Mouse (Mus musculus) thymus, postnatal 0 days (tissue): ENCODE data around the gene Hypk. TPM values are rescaled to one million over a fixed set of nuclear protein-coding genes. Genes with fewer than 3 reads are reported as not detected.
"Not testable (repeated sequence)": the region's sequence is repeated elsewhere in the genome, so short reads cannot be mapped to it uniquely, and the experiment has no call there.

Experiments used
- DNase-seq: peaks from one replicate; pipeline ENCODE4 v3.0.0-alpha.2; 2015; ENCODE audit warnings: low spot score
- polyA plus RNA-seq: library from polyadenylated mRNA; unstranded; fragments of >200 nt; fragmentation: Nextera tagmentation; extraction: Ambion mirVana; gene quantifications from 2 replicates; pipeline ENCODE4 v1.2.1, GENCODE M21; 2015

Gene Hypk
- polyA plus RNA-seq, 1 experiment from 2014 or later = 114 TPM

- peak; percentile 17 for DNase-seq
Observed at GRCm38 (mm10) chr2:121448136-121448535, 5.0 kb upstream of the Hypk start.

GRCm38 (mm10) chr2:121448739-121449535, 4.2 kb upstream of the Hypk start, which contains the start of gene Serf2:
Gene Serf2, plus strand, starts transcription at chr2:121449195.
- DNase-seq = peak; percentile 99

- no peak for DNase-seq
Observed at GRCm38 (mm10) chr2:121449545-121450011, 3.5 kb upstream of the Hypk start.

- peak; percentile 14 for DNase-seq
Observed at GRCm38 (mm10) chr2:121450093-121450492, 3.0 kb upstream of the Hypk start.

GRCm38 (mm10) chr2:121452361-121452760, 729 bp upstream of the Hypk start:
- DNase-seq = no peak

GRCm38 (mm10) chr2:121453917-121454316, 827 bp downstream of the Hypk start:
- DNase-seq = no peak

- no peak for DNase-seq
Observed at GRCm38 (mm10) chr2:121455534-121455933, 2.4 kb downstream of the Hypk start.

- DNase-seq = peak; percentile 93
Observed at GRCm38 (mm10) chr2:121456692-121457642, 3.9 kb downstream of the Hypk start, which contains the start of gene Serinc4. Gene Serinc4, minus strand, starts transcription at chr2:121456781.

- DNase-seq = no peak
Observed at GRCm38 (mm10) chr2:121460071-121460470, 7.0 kb downstream of the Hypk start.

GRCm38 (mm10) chr2:121468982-121469381, 15.9 kb downstream of the Hypk start:
- not testable (repeated sequence) for DNase-seq

GRCm38 (mm10) chr2:121472783-121473182, 19.7 kb downstream of the Hypk start:
- not testable (repeated sequence) for DNase-seq

GRCm38 (mm10) chr2:121473301-121474179, 20.4 kb downstream of the Hypk start, which contains the start of gene Mfap1b:
Gene Mfap1b, minus strand, starts transcription at chr2:121474067.
- peak; percentile 89 for DNase-seq

- no peak for DNase-seq
Observed at GRCm38 (mm10) chr2:121474180-121474535, 21.1 kb downstream of the Hypk start.

- not testable (repeated sequence) for DNase-seq
Observed at GRCm38 (mm10) chr2:121475306-121475705, 22.2 kb downstream of the Hypk start.

- DNase-seq = no peak
Observed at GRCm38 (mm10) chr2:121477491-121478266, 24.6 kb downstream of the Hypk start.

GRCm38 (mm10) chr2:121480498-121480897, 27.4 kb downstream of the Hypk start:
- peak; percentile 52 for DNase-seq

- not testable (repeated sequence) for DNase-seq
Observed at GRCm38 (mm10) chr2:121480916-121481315, 27.8 kb downstream of the Hypk start.

GRCm38 (mm10) chr2:121483576-121483975, 30.5 kb downstream of the Hypk start:
- no peak for DNase-seq

GRCm38 (mm10) chr2:121484403-121484802, 31.3 kb downstream of the Hypk start:
- not testable (repeated sequence) for DNase-seq

GRCm38 (mm10) chr2:121501550-121501949, 48.5 kb downstream of the Hypk start:
- not testable (repeated sequence) for DNase-seq
